Mouse (Mus musculus) induced T-regulatory cell, adult 2 months (primary cell): Measurements from ENCODE around the gene Timm22.

Experiments used
- DNase-seq: peaks from one replicate; pipeline ENCODE4 v3.0.0-alpha.2; 2012; ENCODE audit warnings: low read depth

The Timm22 gene

GRCm38 (mm10) chr11:76436009-76436408 is 29.3 kb downstream of the Timm22 start:
- no peak for DNase-seq

GRCm38 (mm10) chr11:76436864-76437437 is 30.2 kb downstream of the Timm22 start:
- no peak for DNase-seq

DNA sequence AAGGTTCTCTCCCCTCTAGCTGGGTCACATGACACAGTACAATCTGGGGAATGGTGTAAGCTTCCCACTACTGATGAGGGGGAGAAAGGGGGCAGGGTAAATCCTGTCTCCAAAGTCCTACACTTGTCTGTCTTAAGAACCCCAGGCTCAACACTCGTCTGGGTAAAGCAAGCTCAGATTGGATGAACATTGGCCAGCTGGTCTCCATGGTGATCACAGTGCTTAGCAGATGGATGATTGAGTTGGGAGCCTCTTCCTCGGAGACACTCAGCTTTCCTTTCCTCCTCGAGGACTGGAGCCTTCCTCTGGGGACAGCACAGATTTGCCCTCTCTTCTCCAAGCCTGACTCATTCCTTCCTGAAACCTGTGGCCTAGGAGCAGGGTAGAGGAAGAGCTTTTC is 32.9 kb downstream of the Timm22 start:
- DNase-seq, result no peak

GRCm38 (mm10) chr11:76445459-76445858 is 38.7 kb downstream of the Timm22 start:
- no peak for DNase-seq

- peak; percentile 42 for DNase-seq
These were observed 39.5 kb downstream of the Timm22 start for GRCm38 (mm10) chr11:76446251-76446650.

DNA sequence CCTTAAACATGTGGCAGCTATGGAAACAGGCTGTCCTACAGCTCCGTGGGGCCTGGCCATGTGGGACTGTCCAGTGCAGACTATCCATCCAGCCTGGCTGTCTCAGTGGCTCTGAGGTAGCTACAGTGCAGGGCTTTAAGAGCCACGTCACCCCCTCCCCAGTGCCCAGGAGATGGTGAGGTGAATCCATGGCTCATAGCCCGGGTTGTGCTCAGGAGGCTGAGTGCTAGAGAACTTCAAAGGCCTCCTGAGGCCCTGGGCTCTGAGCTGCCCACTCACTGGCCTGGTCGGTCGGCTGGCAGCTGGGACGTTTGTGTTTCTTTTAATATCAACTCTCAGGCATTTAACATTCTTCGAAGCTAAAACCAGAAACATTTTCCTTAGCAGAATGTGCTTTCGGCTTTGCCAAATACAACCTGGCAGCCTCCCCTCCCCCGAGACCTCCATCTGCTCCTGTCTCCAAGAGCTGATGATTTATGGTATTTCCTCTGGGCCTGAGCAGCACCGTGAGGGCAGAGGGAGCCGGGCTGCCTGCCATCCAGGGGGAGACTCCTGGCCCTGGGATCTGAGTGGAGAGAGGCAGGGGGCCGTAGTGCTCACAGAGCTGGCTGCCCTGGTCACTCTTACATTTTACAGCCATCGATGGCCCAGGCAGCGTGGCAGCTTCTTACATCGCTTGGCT is 42.9 kb downstream of the Timm22 start:
- no peak for DNase-seq

- no peak for DNase-seq
These were observed 43.4 kb downstream of the Timm22 start for GRCm38 (mm10) chr11:76450202-76450561.

DNA sequence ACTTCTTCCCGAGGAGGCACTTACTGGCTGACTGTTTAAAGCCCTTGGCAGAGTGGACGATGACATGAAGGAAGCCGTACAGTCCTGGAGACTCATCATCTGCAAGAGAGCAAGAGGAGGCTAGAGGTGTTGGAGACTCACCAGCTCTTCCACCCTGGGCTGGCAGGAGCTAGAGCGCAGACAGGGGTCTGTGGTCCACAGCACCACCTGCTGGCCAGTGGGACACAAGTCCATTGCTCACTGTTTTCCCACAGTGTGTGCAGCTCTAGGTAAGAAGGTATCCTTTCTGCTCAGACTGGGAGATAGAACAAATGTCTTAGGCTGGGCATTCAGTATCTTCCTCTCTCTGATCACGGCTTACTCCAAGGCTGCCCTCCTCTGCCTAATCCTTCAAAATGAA is 47.7 kb downstream of the Timm22 start:
- peak; percentile 78 for DNase-seq

- peak; percentile 92 for DNase-seq
These were observed 49.5 kb downstream of the Timm22 start for GRCm38 (mm10) chr11:76456233-76456632.

- peak; percentile 81 for DNase-seq
These were observed 50.1 kb downstream of the Timm22 start for GRCm38 (mm10) chr11:76456897-76457296.

DNA sequence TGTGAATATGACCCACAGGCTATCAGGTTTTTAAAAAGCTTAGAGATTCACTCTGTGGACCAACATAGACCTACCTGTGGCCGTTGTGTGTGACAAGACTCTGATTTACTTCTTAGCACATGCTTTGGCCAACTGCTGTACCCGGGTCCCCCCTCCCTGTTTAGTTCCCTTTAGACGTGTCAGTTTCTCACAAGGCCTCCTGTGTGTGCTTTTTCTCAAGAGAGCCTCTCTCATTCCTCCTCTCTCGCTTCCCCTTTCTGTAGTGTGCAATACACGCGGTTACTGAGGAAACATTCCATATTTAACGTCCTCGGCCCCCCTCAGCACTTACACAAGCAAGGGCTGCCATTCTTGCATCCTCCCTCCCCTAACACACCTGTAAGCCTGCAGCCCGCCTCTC is 52.0 kb downstream of the Timm22 start:
- no peak for DNase-seq

GRCm38 (mm10) chr11:76459489-76459888 is 52.7 kb downstream of the Timm22 start:
- no peak for DNase-seq

GRCm38 (mm10) chr11:76461201-76461600 is 54.4 kb downstream of the Timm22 start:
- DNase-seq, result no peak

DNA sequence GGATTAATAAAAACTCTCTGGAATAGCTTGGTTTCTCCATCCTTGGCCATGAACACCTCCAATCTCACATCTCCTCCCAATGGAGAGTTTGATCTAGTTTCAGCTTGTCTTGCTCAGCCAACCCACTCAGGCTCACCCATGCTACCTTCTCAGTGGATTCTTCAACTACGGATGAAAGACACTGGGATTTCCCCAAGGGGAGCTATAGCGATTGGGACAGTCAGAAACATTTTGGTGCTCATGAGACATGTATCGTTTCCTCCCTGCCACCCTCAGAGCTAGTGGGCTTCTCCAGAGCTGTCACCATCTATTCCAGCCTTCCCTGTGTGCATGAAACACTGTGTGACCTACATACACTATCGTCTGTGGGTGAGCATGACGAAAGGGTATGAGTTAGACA is 54.9 kb downstream of the Timm22 start:
- DNase-seq, result no peak

DNA sequence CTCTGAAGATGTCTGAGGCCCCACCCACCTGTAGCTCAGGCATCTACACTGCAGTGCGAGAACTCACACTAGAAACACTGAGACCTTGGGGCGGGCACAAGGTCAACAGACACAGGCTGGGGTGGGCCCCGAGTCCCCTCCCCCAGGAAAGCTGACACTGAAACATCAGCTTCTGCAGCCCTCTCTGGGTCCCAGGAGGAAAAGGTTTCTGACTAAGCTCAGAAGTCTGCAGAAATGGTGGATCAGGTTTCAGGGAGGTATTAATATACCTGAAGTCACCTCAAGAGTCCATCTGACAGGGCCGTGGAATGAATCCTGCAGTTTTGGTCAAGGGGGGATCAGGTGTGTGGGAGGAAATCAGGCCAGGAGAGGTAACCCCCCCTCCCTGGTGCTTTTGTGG is 59.1 kb downstream of the Timm22 start:
- DNase-seq, result no peak
